Mouse (Mus musculus) erythroblast, embryonic 14.5 days (primary cell): ENCODE data around the gene 1700001C19Rik.

ENCODE experiments used
- GATA1 ChIP-seq: IDR thresholded peaks from 2 replicates; pipeline ENCODE4 v1.6.1; 2012; ENCODE audit warnings: low read length, inconsistent platforms, mixed read lengths
- TAL1 ChIP-seq: IDR thresholded peaks from 3 replicates; pipeline ENCODE4 v1.6.1; 2012; ENCODE audit warnings: low read length, inconsistent platforms, mixed read lengths

GRCm38 (mm10) chr17:47468063-47468462 is 30.9 kb upstream of the 1700001C19Rik start:
- TF ChIP-seq TAL1 (no peak), GATA1 (no peak)
